Mouse (Mus musculus) granulocyte monocyte progenitor cell, adult 5-6 weeks (primary cell): ENCODE data around the gene 1700023F06Rik. TPM values are rescaled to one million over a fixed set of nuclear protein-coding genes. Genes with fewer than 3 reads are reported as not detected.

Experiments used
- ATAC-seq: replicated peaks from 2 replicates; pipeline ENCODE4 v1.8.0; 2016; ENCODE audit warnings: mild to moderate bottlenecking, moderate TSS enrichment, inconsistent platforms; ENCODE audit not compliant: poor library complexity, severe bottlenecking
- total RNA-seq, 2 experiments: library from RNA; stranded (forward) in 1 of 2; stranded (reverse) in 1 of 2; fragments of 200-712, 200-1000 nt in 1 of 2; fragments of >200 nt in 1 of 2; fragmentation: Nextera tagmentation in 1 of 2; gene quantifications; 2 replicates each; pipeline ENCODE4 v1.2.3; 2014 to 2017

1700023F06Rik gene
- total RNA-seq, 2 experiments from 2014 or later = not detected

DNA sequence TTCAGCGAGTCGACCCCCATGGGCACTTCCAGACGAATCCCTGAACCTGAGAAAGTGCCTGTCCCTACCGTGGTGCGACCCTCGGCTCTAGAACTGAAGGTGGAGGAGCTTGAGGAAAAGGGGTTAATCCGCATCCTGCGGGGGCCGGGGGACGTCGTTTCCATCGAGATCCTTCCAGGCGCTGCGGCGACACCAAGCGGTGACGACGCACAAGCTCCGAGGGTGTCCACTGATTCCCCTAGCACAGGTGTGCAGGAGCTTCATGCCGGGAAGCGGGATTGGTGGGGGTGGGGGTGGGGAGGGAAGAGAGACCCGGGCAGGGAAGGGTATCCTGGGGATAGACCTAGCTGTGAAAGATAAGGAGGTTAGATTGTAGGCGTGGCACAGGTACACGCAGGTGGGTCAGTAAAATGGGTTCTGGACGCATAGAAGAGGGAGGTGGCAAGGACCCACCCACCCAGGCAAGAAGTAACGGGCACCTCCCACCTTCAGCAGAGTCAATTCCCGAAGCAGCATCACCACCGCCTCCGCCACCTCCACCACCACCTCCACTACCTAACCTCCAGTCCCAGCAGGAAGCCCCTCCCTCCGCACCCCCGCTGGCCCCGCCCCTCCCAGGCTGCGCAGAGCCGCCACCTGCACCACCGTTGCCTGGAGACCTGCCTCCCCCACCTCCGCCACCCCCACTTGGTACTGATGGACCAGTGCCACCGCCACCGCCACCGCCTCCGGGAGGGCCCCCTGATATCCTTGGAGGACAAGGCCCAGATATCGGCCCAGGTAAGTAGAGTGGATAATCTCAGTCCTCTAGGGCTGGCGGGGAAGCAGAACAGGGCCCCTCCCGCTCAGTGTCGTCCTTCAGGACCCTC, 15.2 kb downstream of the 1700023F06Rik start:
- ATAC-seq = no peak

- ATAC-seq = no peak
Measured at GRCm38 (mm10) chr11:103192230-103192955, 16.0 kb downstream of the 1700023F06Rik start.

GRCm38 (mm10) chr11:103184891-103185290, 23.5 kb downstream of the 1700023F06Rik start:
- peak; percentile 55 for ATAC-seq

DNA sequence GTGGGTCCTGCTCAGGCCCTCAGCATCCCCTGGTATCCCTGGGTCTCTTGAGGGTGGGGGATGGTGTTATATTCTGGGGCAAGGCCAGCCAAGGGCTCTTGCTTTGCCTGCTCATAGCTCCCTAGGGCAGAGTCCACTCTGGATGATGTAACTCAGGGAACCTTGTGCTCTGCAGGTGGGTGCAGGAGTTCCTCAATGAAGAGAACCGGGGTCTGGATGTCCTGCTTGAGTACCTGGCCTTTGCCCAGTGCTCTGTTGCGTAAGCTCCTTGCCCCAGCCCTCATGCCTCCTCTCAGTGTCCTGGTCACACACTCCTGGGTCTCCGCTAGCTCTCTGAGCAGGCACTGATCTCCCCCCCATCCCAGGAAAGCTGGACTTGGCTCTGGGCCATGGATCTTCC, 26.4 kb downstream of the 1700023F06Rik start:
- no peak for ATAC-seq

DNA sequence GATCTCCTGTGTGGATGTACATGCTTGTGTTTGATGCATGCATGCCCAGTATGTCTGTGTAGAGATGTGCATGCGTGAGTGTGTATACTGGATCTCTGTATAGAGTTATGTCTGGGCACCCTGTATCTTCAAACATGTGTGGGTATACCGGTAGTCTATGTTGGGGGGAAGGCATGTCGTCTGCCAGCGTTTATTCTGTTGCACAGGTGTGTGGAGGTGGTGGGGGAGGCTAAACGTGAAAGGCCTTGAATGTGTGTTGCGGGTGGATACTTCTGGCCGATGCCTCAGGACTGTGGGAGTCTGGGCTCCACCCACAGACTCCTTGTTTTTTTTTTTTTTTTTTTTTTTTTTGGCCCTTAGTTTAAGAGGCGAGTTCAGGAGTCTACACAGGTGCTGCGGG, 27.0 kb downstream of the 1700023F06Rik start:
- no peak for ATAC-seq

- no peak for ATAC-seq
Measured at GRCm38 (mm10) chr11:103180426-103180825, 27.9 kb downstream of the 1700023F06Rik start.

DNA sequence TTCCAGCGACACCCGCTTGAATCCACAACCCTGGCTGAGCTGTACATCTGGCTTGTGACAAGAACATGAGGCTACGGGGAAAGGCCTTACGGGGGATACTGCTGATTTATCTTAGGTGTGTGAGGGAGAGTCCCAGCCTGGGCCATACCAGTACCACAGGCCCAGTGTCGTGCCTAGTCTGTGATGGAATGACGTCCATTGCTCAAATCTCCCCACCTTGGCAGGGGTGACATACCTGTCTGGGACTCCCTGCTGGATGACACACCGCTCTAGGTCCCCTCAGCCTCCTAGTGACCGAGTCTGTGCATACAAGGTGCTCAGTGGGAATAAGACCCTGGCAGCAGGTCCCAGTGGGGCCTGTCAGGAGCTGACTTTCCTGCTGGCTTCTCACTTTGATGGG, 29.6 kb downstream of the 1700023F06Rik start:
- no peak for ATAC-seq

DNA sequence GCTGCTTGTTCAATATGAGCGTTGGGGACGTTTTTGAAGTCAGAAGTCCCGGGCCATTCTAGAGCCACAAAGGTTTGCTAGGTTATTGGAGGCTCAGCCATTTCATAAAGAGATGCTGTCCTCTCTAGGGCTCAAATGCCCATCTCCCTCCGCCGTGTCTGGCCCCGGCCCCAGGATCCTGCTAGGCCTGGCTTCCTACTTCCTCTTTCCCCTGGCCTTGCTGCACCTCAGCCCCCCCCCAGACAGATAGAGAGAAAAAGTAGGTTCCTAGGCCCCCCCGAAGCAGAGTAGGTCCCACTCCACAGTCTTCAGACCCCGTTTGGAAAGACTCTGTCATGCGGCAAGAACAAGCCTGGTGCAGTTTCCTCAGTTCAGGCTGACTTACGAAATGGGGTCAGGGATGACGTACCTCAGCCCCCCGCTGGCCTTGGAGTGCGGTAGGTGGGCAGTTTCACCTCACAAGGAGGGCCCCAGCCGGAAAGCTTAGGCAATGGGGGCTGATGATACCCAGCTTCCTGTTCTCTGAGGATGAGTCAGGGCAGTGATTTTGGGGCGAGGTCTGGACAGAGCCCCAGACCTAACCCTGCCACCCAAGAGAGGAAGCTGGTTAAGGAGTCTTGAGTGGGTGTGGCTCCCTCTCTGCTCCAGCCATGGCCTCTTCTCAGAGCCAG, 30.4 kb downstream of the 1700023F06Rik start:
- ATAC-seq = peak; percentile 83

DNA sequence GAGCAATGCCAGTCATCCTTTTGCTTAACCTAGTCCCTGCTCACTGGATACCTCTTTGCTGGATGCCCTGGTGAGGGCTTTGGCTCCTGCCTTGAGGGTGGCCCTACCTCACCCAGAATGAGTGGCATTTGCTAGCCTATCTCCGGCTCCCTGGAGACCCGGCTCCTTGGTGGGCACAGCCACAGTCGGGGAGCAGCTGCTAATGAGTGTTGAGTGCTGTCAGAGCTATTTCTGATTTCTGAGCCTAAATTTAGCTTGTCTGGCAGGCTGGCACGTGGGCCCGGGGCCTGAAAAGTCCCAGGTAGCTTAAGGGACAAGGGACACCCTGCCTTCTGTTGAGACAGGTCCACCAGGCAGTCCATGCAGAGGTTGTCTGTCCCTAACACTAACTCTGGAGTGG, 31.1 kb downstream of the 1700023F06Rik start:
- no peak for ATAC-seq

GRCm38 (mm10) chr11:103176510-103176909, 31.8 kb downstream of the 1700023F06Rik start:
- no peak for ATAC-seq

DNA sequence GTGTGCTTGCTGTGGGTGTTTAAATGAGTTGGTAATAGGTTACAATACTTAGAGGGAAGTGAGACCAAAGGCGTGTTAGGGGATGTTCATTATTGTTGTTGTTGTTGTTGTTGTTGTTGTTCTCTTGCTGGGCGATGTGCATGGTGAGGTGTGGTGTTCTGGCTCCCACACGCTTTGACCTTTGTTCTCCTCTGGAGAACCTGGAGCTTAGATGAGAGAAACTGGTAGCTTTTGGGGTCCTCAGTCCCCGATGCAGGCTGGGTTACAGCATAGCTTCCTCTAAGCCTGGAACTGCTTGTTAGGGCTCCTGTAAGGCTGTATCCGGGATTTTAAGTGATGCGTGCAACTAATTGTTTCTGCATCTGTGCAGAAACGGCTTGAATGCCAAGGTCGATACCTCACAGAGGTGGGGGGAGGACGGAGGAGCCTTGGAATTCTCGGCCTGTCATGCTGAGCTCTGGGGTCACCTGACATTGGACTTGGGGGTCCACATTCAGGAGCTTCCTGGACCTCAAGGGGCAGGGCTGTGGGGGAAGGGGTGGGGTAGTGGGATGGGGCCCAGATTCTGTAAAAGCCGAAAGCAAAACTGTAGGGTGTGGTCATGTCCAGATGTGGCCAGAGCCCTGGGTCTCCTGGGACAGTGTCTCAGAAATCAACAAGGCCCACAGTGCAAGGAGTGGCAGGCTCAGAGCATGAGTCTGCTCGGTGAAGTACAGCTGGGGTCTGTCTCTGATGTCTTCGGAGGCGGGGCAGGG, 32.5 kb downstream of the 1700023F06Rik start:
- no peak for ATAC-seq

GRCm38 (mm10) chr11:103174891-103175391, 33.4 kb downstream of the 1700023F06Rik start:
- peak; percentile 60 for ATAC-seq

DNA sequence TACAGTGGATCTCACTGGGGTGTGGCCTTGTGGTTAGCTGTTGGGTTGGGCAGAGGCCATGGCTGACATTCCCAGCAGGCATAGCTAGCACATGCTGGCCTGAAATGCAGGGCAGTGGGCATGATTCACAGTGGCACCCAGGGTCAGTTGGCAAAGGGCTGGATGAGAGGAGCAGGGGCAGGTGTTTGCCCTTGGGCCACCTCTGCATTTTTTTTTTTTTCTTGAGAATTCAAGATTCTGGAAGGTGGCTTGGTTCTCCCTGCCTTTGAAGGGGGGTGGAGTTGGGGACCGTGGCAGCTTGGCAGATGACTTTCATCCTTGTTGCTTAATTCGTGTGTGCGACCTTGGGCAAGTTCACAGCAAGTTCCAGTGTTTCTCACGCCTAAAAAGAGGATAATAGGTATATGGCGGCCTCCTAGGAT, 33.9 kb downstream of the 1700023F06Rik start:
- ATAC-seq = no peak

DNA sequence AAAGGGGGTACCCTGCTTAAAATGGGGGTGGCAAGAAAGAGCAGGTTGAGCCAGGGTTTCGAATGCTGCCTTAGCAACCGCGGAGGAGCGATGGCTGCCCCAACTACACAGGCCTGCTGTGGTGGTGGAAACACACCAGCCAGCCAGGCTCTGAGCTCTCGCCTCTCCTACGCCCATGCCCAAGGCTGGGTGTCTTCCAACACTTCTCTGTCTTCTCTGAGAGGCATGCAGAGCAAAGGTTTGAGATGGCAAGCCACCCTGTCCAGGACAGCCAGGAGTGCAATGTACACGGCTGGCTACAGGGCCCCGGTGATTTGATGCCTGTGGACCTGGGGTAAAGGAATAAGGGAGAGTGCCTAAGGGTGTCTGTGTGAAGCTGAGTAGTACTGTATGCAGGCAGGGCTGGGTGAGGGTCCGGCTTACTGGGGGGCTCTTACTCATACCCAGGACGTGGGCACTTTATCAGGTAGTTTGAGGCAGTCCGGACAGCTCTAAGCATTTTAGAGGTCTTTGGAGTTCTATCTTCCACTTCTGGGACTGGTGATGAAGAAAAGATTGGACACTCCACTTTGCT, 34.5 kb downstream of the 1700023F06Rik start:
- no peak for ATAC-seq

DNA sequence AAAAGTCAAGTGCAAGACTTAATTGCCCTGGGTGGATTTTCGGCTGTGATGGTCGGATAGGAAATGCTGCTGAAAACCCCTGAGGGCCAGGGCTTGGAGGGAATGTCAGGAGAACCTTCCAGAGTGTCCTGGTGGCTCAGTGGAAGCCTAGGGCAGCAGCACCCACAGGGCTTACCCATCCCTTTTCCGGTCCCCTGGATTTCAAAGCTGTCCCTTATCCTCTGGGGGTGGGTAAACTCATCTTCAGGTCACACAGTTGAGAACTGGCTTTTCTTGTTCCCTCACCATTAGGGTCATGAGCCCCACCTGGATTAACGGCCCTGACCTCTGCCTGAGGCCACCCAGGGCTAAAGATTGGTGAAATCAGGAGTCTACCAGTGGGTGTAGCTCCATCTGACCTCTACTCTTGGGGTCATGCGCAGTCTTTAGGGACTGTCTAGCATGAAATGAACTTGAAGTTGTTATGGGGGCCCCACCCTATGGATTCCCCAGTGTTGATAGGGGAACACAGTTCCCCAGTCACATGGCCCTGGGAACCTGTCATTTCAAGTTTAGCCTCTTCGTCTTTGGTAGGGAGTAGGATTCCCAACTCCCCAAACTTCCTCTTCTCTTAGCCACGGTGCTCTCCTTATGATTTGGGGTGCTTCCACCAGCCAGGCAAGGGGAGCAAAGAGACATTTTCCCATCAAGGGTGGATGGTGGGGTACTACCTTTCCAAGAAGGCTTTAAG, 35.2 kb downstream of the 1700023F06Rik start:
- ATAC-seq = no peak

DNA sequence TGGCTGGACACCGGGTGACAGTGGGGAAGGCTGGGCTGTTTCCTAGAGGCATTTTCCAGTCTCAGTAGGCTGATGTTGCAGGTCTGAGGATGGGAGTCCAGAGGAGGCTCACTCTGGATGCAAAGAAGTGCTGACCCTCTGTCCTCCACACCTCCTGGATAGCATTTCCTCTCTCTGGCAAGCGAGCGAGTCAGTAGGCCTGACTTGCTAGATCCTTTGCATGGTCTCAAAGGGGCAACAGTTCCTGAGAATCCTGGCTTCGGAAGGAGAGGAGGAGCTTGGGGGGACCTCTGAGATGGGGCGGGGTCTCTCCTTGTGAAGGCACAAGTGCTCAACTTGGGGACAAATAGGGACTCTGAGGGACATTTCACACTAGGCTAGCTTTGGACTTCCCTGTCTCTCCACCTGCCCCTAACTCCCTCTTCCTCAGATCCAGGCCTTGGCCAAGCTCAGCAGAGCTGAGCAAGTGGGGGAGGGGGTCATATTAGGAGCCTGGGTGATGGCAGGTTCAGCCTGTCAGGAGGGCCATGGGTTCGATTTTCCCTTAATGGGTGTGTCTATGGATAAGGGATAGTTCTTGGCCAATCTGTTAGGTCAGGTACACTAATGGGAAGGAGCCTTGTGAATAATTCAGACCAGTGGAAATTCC, 35.8 kb downstream of the 1700023F06Rik start:
- no peak for ATAC-seq

DNA sequence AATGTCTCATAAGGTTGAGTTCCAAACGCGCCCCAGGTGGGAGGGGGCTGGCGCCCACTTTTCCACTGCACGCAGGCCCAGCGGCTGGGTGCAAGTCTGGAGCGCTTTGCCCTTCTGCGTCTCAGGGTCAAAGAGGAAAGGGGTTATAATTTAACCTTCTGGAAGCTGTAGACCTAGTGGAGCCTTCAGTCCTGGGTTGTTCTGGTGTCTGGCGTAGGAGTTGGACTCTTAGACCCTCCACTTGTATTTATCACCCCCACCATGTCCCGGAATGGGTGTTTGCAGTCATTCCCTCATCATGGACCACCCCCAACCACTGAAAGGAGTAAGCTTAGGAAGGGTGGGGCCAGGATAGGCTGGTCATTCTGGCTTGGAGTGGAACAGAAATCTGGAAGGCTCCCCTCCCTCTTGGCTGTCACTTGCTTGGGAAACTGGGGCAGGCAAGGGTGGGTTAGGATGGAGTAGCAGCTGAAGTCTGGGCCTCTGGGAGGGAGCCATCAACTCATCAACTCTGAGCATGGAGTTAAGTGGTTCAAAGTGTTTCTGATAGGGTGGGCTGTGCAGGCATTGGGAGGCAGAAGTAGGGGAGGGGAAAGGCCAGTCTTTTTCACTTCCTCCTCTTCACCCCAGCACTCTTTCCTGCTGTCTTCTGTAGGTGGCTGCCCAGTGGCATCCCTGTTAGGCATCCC, 36.5 kb downstream of the 1700023F06Rik start:
- peak; percentile 42 for ATAC-seq

DNA sequence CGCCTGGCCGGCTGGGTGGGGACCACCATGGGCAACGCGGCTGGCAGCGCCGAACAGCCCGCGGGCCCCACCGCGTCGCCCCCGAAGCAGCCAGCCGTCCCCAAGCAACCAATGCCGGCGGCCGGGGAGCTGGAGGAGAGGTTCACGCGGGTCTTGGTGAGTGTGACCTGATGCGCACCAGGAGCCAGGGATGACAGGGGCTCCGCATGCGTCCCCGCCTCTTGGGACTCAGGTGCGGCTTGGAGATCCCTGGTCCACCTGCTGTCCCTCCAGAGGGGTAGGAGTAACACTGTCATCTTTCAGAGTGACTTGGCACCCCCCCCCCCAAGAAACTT, 37.1 kb downstream of the 1700023F06Rik start:
- ATAC-seq = no peak
